Mouse (Mus musculus) kidney, adult 18-20 months (tissue): Measurements from ENCODE around the gene Palmd.

Experiments used
- DNase-seq: peaks from one replicate; pipeline ENCODE4 v3.0.0; 2021

Gene Palmd

GRCm38 (mm10) chr3:116968540-116968997 lies at the start of gene Palmd:
Gene Palmd, minus strand, starts transcription at chr3:116968987.
- peak; percentile 48 for DNase-seq

DNA sequence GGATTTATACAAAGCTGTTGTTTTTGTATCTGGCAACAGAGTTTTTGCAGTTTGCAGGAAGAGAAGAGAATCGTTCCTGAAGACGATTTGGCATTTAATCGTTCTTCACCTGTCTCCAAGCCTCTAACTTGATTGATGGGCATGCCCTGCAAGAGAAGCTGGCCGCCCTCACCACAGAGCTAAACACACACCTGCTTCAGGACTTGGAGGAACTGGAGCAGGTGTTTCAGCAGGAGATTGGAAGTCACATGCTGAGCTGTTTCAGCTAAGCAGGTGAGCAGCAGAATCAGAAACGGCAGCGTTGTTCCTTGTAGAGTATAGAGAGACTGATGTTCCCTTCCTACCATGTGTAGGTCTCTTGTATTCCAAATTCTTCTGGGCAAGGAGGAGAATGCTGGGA lies 41.4 kb upstream of the Palmd start:
- DNase-seq: no peak

- DNase-seq: no peak
Measured at GRCm38 (mm10) chr3:117007340-117007739, 38.6 kb upstream of the Palmd start.

GRCm38 (mm10) chr3:117006636-117007035 lies 37.8 kb upstream of the Palmd start:
- DNase-seq: no peak

DNA sequence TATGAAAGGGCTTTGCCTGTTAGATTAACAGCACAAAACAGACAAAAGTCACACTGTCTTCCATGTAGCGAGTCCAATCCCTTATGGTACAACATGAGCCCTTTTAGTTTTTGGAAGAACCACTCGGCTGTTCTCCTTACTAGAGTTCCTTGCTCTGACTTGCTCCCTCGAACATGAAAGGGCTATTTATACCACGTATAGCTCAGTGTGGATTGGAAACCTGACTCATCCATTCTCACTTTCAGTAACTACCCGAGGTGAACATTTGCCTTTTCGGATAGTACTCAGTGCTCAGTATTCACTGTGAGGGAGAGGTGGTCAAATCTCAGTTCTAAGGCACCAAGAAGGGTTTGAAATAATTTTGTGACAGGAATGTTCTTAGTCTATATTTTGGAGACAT lies 34.6 kb upstream of the Palmd start:
- no peak for DNase-seq

DNA sequence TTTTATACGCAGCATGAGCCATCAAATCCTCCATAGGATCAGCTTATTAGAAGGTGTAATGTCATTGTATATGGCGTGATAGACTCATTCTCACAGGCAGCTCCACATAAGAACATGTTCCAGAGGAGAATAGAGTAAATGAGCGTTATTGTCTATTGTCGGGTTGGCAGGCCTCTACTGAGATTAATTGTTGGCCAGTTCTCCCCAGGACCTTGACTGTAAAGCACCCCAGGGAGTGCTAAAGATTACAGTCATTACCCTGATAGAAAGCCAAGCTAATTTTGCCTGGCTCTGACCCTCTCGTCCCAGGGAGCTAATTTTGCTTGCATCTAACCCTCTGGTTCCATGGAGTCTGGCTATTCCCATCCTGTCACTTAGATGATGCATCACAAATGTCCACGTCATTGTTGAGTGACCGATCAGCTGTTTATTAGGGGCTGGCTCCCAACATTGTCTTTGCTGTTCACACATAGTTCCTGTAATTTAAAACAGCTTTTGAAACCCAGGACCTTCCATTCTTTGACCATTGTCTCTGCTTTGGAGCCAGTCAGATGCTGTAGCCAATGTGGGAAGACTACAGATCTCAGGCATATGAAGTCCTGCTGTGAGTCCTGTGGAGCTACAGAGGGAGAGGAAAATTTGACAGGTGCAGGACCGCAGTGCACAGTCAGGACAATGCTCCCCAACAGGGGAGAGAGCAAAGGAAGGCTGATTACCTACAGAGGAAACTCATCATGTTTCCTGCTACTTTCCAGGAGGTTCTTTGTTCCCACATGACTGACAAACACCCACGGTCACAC lies 33.1 kb upstream of the Palmd start:
- DNase-seq: no peak

DNA sequence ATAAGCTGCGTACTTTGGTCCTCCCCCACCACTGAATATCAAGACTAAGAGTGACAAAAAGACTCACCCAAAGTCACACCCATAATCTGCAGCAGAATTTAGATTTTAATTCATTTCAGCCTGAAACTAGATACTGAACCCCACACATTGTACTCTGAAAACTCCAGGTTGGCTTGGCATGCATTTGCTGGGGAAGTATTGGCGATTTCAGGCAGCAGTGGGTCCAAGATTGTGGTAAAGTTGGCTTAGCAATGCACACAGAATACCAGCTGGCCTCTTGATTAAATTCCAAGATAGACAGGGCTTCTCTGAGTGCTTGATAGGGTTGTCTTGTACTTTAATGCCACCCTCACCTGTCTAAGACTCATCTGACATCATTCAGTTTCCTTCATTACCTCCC lies 24.2 kb upstream of the Palmd start:
- no peak for DNase-seq

DNA sequence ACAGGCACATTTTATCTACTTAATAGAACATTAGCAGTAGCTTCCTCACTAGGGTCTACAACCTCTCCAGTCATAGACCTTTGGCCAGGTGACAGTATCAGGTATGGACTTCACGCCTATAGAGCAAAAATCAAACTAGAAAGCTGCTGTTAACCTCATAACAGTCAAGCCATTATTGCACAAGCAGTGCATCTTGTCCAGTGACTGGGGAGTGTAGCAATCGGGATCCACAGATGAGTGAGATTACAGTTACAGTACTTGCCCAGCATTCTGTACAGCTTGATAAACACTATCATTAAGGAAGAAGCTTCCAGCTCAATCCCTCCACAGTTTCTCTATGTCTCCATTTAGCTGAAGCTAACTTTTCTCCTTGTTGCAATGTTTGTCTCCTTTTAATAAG lies 22.4 kb upstream of the Palmd start:
- DNase-seq: no peak

- no peak for DNase-seq
Measured at GRCm38 (mm10) chr3:116988221-116988620, 19.4 kb upstream of the Palmd start.

DNA sequence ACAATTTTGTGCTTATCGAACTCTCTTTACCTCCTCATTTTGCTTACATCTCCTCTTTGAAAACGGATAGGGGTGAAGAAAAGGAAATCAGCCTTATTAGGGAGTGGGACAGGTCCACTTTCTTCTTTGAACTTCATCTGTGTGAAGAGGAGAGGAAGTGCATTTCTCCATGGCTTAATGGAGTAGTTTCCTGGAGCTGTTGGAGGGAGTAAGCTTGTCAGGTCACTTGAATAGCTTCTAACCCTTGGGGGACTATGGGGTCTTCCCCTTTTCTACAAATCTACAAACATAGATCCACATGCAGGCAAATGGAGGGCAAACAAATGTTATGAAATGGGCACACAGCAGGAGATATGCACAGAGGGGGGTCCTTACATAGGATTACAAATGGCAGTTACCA lies 17.7 kb upstream of the Palmd start:
- DNase-seq: no peak

GRCm38 (mm10) chr3:116985741-116986140 lies 17.0 kb upstream of the Palmd start:
- DNase-seq: no peak

- no peak for DNase-seq
Measured at GRCm38 (mm10) chr3:116985042-116985455, 16.3 kb upstream of the Palmd start.

DNA sequence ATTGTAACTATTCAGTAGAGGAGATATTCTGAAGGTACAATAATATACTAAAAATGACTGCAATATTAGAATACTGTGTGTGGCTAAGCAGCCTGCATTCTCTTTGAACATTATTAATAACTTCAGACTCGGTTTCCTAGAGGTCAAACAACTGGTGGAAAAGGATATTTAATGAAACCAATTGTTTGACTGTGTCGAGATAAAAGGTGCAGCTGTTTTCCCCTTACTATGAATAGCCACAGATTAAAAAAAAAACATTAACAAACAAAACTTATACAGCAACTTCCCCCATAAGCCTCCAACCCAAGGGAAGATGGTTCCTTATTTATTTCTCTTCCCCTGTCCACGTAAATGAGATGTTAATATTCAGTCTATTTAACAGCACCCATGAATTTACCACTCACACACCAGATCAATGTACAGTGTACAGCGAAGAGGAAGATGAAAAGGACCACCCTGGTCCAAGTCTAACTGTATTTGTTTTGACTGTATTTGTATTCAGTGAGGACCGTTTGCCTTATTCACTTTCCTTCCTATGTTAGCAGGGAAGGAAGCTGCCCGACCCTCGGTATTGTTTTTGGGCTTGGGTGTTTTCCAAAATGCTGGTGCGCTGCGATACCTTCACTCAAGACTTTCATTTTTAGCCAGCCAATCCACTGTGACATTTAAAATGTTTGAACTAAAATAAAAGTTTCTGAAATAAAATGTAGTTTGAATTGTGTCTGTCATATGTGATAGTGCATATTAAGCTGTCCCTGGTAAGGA lies 13.2 kb upstream of the Palmd start:
- DNase-seq: no peak

DNA sequence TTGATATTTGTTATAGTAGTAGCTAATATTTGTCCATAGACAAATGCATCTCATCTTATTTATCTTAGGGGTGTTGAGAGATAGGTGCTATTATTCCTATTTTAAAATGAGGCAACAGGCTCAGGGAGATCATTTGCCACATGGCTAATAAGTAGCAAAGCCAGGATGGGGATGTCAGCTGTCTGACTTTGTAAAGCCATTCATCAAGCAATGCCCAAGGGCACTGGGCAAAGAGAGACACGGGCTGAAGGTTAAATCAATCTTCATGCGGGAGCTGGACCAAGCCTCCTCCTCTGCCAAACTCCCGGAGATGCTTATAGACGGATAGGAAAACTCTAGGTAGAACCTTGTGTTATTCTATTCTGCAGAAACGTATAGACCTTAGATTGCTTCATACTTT lies 999 bp upstream of the Palmd start:
- DNase-seq: no peak

DNA sequence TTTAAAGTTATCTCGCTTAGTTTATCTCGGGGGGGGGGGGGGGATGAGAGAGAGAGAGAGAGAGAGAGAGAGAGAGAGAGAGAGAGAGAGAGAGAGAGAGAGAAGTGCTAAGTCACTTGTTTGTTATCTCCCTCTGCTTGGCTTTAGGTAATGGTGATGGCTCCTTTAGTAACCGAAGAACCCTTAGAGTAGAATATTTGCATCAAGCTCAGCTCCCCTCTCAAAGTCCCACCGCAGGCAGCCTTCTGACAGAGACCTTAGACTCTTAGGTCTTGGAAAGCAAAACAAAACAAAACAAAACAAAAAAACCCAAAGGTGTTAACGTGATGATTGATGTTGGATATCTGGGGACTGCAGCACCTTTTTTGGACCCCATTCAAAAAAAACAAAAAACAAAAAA lies 216 bp upstream of the Palmd start:
- DNase-seq: no peak

DNA sequence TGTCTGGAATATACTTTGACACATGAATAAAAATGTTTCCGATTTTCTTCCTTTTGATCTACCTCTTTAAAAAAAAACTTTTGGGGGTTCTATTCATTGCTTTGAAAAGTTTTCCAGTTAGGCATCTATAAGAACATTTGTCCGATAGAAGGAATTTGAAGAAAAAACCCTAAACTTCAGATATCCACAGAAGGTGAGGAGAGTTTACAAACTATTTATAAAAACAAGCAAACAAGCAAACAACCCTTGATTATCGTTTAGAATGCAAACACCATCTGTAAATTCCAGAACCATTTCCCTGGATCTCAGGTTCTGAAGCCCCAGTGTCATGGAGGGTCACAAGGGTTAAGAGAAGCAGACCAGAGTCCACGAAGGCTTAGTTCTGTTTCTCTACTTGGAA lies 820 bp downstream of the Palmd start, which contains the start of gene 4930455H04Rik:
Gene 4930455H04Rik (plus strand): TSS at position 301 of the 400 bp plus-strand sequence.
- no peak for DNase-seq

GRCm38 (mm10) chr3:116967436-116967835 lies 1.4 kb downstream of the Palmd start:
- no peak for DNase-seq

- peak; percentile 33 for DNase-seq
Measured at GRCm38 (mm10) chr3:116966800-116967199, 2.0 kb downstream of the Palmd start.

DNA sequence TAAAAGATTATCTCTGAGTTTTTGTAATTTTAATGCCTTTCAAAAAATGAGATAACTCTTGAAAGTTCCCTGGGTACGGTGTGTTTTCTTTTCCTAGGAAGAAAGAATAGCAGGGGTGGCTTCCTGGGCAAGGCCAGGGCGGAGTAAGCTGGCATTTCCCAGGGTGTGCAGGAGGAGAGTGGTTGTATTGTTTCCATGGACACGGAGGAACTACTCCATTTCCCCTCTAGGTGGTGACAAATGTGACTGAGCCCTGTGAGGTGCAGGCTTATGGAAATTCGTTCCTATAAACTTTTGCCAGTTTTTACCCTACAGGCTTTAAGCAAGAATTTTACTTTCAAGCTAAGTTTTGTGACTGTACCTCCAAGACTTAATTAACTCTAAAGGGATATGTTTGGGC lies 2.6 kb downstream of the Palmd start:
- DNase-seq: peak; percentile 24

DNA sequence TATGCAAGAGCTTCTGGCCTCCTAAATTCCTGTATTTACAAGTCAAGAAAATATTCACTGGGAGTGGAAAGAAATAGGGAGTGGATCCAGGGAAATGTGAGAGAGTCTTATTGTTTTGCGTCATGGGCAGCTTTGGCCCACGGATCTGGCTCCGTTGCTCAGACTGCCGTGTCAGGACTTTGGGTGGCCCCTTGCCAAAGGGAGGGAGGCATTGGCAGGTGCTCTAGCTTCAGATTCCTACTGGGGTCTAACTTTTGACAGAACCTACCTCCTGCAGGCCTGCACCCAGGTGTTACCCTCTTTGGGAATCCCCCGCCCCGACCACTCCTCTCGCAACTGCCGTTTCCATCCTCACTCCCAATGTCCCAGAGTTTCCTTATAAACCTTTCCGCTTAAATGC lies 4.4 kb downstream of the Palmd start:
- DNase-seq: no peak

DNA sequence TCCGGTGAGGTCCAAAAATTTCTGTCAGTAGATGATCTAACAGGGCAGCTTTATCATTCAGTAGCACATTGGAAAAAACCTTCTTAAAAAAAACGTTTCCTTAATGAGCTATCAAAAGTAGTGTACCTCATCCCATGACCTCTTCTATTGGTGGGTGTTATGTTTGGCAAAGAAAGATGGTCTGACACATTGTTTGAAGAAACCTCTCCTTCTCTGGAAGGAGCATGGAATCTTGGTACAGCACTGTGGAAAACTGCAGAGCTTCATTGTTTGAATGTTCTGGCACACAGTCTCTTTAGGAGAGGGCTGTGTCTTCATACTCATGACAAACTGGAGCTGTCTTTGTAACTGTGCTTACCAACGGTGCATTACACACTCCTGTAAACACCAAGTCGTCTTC lies 5.6 kb downstream of the Palmd start:
- no peak for DNase-seq

GRCm38 (mm10) chr3:116961354-116962142 lies 7.2 kb downstream of the Palmd start:
- no peak for DNase-seq

DNA sequence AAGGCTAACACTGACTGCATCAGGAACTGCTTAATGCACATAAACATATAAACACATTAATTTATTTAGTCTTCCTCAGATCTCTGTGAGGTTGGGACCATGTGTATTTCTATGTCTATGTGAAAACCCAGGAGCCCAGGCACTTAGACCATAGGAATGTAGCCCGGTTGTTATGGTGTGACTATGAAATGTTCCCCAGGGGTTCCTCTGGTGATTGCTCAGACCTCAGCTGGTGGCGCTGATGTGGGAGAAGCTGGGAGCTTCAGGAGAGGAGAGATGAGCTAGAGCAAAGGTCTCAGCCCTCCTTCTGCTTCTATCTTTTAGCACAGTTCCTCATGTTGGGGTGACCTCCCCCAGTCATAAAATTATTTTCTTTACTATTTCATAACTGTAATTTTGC lies 8.4 kb downstream of the Palmd start:
- no peak for DNase-seq
